Mouse (Mus musculus) megakaryocyte, adult 5-6 weeks (primary cell): ENCODE measurements around the gene Senp1. TPM values are rescaled to one million over a fixed set of nuclear protein-coding genes. Genes with fewer than 3 reads are reported as not detected.

Experiments
- ATAC-seq: 2 replicates; pipeline ENCODE4 v1.8.0; 2016; ENCODE audit warnings: mild to moderate bottlenecking, inconsistent platforms; ENCODE audit not compliant: poor library complexity, severe bottlenecking
- total RNA-seq, 2 experiments: library from RNA; stranded (forward) in 1 of 2; stranded (reverse) in 1 of 2; fragments of 153-499, 151-499 nt in 1 of 2; fragments of 221-1000, 200-1000 nt in 1 of 2; gene quantifications; 2 replicates each; pipeline versions ENCODE4 v1.2.3 to v1.2.4; 2015 to 2017

Gene Senp1
- total RNA-seq, 2 experiments from 2014 or later = 39.9 to 43.4 TPM

DNA sequence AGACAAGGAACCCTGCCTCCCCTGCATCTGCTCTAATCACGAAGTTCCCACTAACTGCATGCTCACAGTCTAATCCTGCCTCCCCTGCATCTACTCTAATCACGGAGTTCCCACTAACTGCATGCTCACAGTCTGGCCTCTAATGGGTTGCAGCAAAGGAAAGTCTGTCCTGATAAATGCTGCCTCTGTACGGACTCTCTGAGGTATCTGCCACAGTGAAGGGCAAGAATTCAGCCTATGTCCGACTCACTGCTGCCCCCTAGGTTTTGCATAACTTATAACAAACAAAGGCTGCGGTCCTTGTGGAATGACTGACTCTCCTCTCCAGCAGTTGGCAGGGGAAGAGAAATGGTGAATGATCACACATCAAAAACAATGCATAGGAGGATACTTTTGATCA lies 38.3 kb downstream of the Senp1 start:
- ATAC-seq = no peak

DNA sequence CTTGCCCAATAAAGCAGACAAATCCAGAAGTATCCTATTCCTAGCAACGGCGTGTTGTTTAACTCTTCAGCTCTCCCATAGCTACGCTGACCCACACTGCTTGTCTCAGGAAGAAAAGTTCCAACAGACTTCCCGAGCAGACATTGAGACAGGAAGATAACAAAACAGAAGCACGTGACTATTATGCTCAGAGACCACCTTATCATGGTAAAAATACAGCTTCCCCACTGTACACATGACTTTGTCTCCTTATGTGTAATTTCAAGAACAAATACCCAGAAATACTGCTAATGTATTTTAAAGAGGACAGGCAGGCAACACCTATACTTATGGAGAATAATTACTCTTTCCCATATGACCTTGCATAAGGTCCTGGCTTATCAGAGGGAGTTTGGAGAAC lies 41.9 kb downstream of the Senp1 start:
- ATAC-seq = no peak

DNA sequence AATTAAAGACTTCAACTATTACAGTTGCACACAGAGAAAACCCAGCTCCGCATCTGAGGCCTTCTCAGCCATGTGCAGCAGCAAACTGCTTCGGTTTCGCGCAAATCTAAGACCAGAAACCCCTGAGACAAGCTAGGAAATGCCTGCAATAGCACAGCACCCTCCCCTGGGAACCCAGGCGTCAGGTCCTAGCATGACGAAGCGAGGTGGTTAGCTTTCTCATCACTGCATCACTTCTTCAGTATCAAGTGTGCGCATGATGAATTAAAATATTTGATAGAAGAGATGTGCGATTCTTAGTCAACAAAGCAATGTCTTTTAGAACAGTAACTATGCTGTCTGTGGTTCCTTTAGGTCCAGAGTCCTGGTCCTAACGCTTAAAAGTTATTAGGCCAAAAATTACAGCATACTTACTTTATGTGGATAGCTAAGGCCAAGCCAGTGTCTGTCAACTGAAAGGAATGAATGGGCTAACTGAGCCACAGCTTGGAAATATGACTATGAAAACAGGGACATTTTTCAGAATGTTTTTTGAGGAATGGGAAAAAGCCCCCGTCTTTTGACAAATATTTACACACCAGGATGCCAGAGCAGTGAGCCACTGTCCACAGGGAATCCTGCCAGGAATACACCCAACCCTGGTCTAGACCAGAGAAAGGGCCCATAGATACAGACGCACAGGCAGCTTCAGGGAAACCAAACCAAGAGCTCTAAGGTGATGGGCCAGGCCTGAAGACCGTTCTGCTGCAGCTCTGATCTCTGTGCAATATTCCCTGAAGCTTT lies 44.4 kb downstream of the Senp1 start:
- ATAC-seq = no peak

DNA sequence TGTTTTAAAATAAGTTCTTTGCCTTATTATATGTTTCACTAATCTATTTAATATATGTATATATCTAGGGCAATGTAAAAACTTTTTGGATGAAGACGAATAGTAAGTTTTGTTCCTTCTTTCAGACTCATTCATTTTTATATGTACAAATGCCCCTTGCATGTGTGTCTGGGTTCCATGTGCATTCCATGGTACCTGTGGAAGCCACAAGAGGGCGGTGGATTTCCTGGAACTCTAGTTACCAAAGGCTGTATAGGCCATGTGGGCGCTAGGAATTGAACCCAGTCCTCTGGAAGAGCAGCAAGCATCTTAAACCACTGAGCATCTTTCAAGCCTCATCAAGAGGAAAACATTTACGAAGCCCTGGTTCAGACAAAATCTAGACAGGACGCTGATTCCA lies 49.2 kb downstream of the Senp1 start:
- no peak for ATAC-seq

DNA sequence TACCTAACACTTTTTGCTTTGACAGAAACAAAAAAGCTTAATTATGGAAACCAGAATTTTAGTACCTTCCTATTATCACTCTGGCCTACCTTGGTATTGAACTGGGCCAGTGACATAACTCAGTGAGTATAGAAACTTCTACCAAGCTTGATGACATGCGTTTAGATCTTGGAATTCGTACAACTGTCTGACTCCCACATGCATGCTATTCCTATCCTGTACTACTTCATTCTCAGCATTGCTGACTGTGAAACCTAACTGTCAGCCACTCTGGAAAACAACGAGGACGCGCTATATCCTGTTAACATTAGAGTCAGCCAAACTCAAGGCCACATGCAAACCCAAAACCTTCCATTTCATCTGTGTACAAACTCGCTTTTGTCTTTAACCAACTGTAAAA lies 49.6 kb downstream of the Senp1 start:
- no peak for ATAC-seq

DNA sequence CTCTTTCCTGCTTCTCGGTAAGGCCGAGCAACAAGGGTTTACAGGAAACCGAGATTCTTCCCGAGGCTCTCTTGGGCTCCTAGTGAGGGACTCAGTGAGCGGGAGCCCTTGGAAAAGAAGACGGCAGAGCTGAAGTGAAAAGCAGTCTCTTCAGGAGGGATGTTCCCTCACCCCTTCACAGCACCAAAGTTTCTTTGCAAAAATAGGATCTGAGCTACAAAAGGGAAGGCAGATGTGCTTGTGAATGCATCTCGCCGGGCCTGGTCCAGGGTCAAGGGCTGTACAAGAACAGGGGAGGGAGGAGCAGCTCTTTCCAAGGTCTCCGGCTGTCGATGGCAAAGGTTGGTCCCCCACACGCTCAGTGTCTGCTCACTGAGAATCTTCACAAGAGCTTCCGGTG lies 51.0 kb downstream of the Senp1 start:
- ATAC-seq = no peak

DNA sequence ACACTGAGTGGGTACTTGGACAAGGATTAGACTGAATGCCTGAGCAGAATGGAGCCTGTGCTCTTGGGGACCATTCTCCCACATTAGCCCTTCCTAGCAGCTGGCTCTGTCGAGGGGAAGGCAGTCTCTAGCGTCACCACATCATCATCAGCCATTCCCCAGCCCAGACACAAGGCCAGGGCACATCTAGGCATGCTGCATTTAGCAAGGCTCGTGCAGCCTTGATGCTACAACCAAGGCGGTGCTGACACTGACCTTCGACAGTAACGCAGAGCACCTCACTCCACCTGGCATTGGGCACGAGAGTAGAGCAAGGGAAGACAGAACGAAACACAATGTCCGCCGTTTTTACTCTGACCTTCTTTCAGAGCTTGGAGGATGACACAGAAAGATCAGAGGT lies 53.9 kb downstream of the Senp1 start:
- ATAC-seq = no peak

DNA sequence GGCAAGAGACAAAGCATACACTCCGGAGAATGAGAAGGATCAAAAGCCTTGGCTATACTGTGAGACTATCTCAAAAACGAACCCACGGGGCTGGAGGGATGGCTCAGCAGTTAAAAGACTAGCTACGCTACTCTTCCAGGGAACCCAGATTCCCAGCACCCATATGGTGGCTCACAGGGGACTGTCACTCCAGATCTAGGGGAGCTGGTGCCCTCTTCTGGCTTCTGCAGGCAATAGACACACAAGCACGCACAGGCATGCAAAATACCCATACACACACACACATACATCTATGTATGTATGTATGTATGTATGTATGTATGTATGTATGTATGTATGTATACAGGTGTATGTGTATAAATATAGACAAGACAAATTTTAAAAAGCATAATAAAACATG lies 57.0 kb downstream of the Senp1 start:
- no peak for ATAC-seq

DNA sequence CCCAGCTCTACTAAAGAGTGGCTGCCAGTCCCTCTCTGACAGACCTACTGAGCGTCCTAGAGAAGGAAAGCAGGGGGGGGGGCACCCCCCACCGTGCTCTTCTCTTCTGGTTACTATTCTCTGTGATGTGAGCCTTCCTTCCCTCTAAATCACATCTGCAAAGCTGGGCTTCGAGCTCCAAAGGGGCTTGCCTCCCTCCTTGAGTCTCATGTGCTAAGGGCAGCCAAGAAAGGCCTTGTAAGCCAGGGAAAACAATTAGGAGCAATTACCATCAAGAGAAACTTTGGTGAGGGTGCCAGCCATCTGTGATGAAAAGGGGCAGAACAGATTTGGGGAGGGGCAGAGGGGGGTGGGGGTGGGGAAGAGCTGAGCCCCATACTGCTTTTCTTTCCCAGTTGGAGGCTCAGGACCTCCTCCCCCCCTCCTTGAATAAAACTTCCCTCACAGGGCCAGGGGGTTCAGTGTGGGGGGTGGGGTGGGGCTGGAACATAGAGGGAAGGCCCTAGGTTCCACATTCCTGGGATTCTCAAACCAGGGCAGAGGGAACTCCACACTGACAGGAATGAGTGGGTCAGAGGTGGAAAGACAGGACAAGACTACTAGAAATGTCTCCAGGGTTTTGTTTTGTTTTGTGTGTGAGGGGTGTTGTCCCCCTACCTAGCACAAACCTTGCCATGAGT lies 58.3 kb downstream of the Senp1 start:
- no peak for ATAC-seq

DNA sequence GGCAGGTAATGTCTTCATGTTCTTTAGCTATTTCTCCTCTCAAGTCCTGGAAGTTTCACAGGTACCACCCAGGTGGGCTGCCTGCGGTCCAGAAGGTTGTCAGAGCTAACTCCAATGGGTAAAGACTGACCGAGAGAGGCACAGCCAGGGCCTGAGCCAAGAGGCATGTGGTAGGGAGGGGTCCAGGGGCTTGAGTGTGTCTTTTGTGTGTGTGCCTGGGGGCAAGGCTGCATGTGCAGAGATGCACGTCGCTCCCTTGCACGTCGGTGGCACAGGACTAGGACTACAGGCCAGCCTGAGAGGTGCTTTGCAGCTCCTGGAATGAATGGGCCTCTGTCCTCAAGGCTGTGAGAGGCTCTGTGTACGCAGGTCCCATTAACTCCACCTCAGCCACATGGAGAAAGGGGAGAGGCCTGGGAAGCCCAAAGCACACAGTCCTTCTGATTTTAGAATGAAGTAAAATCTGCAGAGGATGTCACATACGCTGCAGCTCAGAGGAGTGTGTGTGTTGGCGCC lies 60.3 kb downstream of the Senp1 start:
- ATAC-seq = no peak

DNA sequence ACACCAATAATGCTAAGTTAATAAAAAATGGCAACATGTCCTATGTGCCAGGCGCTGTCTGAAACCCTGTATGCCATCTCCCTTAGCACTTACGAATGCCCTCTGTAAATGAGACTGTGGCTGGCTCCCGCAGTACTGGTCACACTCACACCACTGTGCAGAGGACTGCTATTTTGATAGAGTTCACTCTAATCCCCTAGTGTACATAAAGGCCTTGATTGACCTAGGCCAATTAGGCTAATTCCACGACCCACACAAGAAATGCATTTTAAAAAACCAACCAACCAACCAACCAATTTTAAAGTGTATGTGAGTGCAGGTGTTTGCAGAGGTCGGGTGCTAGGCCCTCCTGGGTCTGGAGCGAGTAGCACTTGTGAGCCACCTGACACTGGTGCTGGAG lies 63.7 kb downstream of the Senp1 start:
- no peak for ATAC-seq

DNA sequence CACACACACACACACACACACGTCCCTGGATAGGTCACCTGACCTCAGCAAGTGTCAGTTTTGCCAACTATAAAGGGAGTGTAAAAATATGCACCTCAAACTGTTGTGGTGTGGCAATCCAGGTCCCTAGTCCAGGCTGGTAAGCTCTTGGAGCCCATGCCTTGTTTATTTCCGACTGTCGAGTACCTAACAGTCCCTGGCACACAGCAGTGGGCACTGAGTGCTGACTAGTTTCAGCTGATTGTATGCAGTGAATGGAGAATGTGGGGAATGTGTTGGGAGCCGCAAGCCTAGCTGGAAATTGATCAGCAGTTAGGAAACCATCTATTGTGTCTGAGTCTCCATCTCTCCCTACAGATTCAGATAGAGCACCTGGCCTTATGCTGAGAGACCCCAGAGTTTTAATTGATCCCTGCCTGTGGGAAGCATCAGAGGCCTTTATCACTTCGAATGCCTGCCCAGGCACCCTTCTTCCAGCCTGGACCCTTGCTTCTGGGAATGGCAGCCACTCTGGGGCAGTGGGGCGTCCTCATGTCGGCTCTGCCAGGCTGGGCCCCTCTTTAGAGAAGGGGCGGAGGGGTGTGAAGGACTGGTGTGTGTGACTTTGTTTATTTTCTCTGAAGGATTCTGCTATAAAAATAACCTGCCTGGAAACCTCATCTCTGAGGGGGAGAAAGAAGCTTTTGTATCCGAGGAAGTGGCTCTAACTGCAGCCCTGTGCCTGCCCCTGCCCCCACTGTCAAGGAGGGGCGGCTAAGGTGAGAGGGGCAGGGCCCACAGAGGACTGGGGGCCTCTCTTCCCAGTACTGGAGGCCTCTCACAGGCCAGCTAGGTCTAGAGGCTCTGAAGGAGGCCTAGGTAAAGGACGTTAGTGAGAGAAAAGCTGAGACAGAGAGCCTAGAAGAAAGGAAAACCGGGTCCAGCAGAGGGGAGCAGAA lies 66.3 kb downstream of the Senp1 start:
- ATAC-seq = no peak

DNA sequence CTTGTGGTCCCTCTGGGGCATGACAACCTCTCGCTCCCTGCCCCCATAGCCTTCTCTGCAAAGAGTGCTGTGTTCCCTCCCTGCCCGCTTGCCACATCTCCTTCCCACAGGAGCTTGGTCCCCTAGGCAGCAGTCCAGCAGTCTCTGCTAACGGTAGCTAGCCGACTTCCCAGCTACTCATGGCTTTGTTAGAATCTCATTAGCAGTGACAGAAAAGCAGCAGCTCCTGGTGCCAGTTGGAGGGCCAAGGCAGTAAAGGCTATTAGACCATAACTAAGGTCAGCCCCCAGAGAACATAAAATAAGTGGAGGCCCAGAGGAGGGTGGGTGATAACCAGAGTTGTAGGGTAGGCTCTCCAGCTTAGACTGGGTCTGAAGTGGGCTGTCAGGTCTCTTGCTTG lies 67.9 kb downstream of the Senp1 start:
- ATAC-seq = no peak

DNA sequence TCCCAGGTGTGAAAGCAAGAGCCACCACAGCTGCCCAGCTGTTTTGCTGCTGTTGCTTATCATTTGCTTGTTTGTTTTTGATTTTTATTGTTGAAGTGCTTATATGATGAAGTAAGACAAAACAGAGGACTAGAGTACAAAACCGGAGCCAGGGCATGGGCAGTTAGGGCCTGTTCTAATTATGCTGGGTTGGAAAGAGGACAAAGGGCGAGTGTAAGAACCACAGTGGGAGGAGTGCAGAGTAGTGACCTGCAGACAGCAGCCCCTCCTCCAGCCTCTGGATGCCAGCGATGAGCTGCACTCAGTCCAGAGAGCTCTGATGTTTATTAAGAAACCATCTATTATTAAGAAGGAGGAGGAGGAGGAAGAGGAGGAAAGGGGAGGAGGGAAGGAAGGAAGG lies 70.4 kb downstream of the Senp1 start:
- ATAC-seq = no peak

DNA sequence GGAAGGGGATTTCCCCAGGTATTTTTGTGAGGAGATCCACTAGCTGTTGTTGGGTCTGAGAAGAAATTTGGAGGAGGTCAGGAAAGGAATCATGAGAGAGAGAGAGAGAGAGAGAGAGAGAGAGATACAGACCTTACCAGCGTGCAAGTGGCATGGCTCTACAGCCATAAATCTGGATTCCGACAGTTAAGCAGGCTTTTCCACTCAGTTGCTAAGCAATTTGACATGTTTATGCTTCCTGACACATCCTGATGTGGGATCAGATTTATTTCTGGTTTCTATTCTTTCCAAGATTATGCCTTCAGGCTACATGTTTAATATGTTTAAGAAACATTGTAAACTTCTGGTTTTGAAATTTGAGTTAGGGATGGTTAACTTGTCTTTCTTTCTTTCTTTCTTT lies 71.7 kb downstream of the Senp1 start:
- no peak for ATAC-seq

DNA sequence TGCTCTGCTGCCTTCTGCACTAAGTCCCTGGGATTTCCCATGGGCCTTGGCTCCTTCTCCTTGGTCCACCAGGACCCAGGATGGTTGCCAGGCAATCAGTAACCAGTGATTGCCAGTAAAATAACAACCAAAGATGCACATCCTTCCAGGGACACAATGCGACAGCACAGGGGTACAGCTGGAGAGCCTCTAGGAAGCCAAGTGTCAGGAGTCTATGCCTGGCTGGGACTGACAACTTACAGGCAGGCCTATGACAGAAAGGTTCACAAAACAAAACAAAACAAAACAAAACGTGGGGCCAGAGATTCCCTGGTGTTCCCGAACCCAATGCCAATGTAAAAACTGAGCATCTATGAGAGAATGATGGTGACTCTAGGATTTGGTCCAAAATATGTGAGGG lies 74.5 kb downstream of the Senp1 start:
- no peak for ATAC-seq

DNA sequence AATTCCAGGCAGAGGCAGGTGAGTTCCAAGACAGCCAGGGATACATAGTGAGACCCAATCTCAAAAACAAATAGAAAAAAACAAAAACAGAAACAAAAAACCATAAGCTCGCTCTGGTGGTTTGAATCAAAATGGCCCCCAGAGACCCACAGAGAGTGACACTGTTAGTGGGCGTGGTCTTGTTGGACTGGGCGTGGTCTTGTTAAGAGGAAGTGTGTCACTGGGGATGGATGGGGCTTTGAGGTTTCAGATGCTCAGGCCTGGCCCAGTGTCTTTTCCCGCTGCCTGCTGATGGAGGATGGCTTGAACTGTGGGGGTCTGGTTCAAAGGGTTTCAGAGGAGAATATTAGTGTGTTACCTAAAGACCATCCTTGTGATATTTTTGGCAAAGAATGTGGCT lies 75.6 kb downstream of the Senp1 start:
- no peak for ATAC-seq

DNA sequence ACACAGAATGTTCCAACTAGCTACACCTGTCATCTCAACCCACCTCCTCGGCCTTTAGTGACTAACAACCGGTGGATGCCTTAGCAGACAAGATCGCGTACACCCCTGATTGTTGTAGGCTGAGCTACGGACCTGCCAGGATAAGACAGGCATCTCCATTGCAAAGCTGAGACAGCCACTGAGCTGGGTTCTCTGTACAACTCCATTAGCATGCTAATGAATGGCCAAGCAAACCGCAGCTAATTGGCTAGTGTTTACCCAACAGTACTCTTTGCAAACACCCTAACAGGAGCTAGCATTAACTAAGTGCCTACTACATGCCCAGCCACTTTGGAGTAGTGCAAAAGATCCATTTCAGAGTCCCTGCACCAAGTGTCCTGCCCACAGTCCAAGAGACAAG lies 80.7 kb downstream of the Senp1 start:
- ATAC-seq = no peak

DNA sequence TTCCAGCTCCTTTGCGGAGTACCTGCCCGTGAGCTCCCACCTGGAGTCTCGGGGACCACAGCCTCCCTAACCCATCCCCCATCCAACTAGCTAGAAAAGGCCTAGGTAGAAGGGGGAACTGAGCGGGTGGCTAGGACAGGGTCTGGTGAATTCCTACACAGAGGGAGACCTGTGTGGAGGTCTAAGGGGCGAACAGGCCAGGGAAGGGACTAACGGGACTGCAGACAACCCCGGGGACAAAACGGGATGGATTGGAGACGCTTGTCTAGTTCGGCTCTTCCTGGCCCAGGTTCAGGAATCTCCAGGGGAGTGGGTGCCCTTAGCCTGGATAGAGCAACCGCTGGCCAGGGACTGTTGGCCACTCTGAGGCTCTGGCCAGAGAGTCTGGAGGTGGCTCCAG lies 88.4 kb downstream of the Senp1 start:
- no peak for ATAC-seq

DNA sequence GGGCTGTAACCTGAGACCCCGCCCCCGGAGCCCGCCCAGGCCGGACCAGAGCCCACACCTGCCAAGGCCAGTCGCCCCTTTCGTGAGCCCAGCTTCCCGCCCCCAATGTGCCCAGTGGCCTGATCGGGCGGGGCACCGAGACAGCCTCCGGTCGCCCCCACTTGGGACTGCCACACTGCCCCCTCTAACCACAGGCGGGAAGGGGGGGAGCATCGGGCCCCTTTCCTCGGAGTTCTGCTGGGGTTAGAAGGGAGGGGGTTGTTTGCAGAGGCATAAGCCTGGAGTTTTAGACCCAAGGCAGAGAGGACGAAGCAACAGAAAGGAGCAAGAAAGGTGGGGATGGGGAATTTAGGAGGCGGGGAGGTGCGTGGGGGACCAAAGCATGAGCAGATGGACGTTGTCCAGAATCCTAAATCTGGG lies 88.8 kb downstream of the Senp1 start:
- no peak for ATAC-seq
